In the genomic region with DNA sequence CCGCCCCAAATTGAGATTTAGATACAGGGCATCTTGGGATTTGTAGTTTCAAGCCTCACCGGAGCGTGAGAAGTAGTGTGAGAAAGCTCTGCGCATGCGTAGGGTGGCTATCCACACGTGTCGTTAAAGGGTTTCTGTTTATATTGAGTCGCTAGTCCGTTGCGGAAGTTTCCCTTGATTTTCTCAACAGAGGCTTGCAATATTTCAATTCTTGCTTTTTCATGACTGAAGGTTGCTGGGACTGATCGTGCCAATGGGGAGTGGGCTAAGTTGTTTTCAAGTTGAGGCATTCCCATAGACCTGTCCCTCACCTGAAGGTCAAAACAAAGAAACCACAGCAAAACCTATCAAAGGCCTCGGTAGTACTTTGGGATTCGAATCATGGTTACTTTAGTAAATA, we compare ENCODE assay signal across 8 mouse cellular contexts. TPM values are rescaled to one million over a fixed set of nuclear protein-coding genes. Genes with fewer than 3 reads are reported as not detected.
DNase-seq lines count a peak whose midpoint lies in the region; ATAC-seq and TF ChIP-seq lines count a peak whose summit lies in the region.

No protein-coding gene starts in this region.

- TF ChIP-seq EP300 in heart, postnatal 0 days (IDR thresholded peaks at IDR 0.05; ENCODE audit: low read depth), result no peak
- no peak for TF ChIP-seq EP300 in stomach, postnatal 0 days (optimal IDR thresholded peaks at IDR 0.05)

- peak overlapping the region; percentile 80 for H3K4me2 ChIP-seq in embryonic facial prominence, embryonic 13.5 days
- peak overlapping the region; percentile 97 for H3K4me2 ChIP-seq in heart, postnatal 0 days (ENCODE audit: low read depth, low read length)
- H3K4me2 ChIP-seq in neural tube, embryonic 12.5 days (replicated peaks), result peak overlapping the region; percentile 84
- H3K4me2 ChIP-seq in stomach, postnatal 0 days (replicated peaks; ENCODE audit: low read depth), result peak overlapping the region; percentile 79

- H3K27me3 ChIP-seq in embryonic facial prominence, embryonic 13.5 days, result no peaks in the 10 kb centered on the region
- H3K27me3 ChIP-seq in heart, postnatal 0 days (ENCODE audit: control insufficient read depth, insufficient read depth, low read length), result no peaks in the 10 kb centered on the region
- H3K27me3 ChIP-seq in neural tube, embryonic 12.5 days (replicated peaks), result no peaks in the 10 kb centered on the region
- H3K27me3 ChIP-seq in stomach, postnatal 0 days (ENCODE audit: control insufficient read depth, insufficient read depth, low read length), result no peaks in the 10 kb centered on the region

- H3K4me1 ChIP-seq in embryonic facial prominence, embryonic 13.5 days, result peaks cover 30% of the 10 kb centered on the region
- H3K4me1 ChIP-seq in heart, postnatal 0 days (ENCODE audit: control insufficient read depth, insufficient read depth), result peaks cover 14% of the 10 kb centered on the region
- peaks cover 30% of the 10 kb centered on the region for H3K4me1 ChIP-seq in neural tube, embryonic 12.5 days
- H3K4me1 ChIP-seq in stomach, postnatal 0 days (replicated peaks; ENCODE audit: control insufficient read depth, insufficient read depth), result no peaks in the 10 kb centered on the region

- ATAC-seq in embryonic facial prominence, embryonic 13.5 days (ENCODE audit: insufficient number of reproducible peaks, insufficient read depth, low FRiP score, low TSS enrichment, low read depth), result no peak
- ATAC-seq in heart, postnatal 0 days (ENCODE audit: insufficient read depth, low read depth), result no peak
- ATAC-seq in neural tube, embryonic 12.5 days (ENCODE audit: low FRiP score, low read depth), result no peak
- ATAC-seq in stomach, postnatal 0 days (ENCODE audit: low FRiP score, low TSS enrichment), result no peak

- peak overlapping the region; percentile 81 for H3K4me3 ChIP-seq in embryonic facial prominence, embryonic 13.5 days
- H3K4me3 ChIP-seq in heart, postnatal 0 days (ENCODE audit: low read depth, low read length), result peak overlapping the region; percentile 76
- H3K4me3 ChIP-seq in neural tube, embryonic 12.5 days, result peak overlapping the region; percentile 89; the same call in 1 of the 2 replicates
- peak overlapping the region; percentile 79 for H3K4me3 ChIP-seq in stomach, postnatal 0 days (ENCODE audit: low read depth, low read length)

- WGBS in embryonic facial prominence, embryonic 13.5 days, result 5% methylated on average over 12 of the region's 13 CpGs
- WGBS in heart, postnatal 0 days, result 4% methylated on average over 13 of the region's 13 CpGs
- WGBS in neural tube, embryonic 12.5 days, result 5% methylated on average over 13 of the region's 13 CpGs
- 2% methylated on average over 12 of the region's 13 CpGs for WGBS in stomach, postnatal 0 days

- peaks cover 40% of the 10 kb centered on the region for H3K36me3 ChIP-seq in embryonic facial prominence, embryonic 13.5 days
- H3K36me3 ChIP-seq in heart, postnatal 0 days (replicated peaks; ENCODE audit: control insufficient read depth, insufficient read depth, low read length), result peaks cover 28% of the 10 kb centered on the region
- peaks cover 39% of the 10 kb centered on the region for H3K36me3 ChIP-seq in neural tube, embryonic 12.5 days
- peaks cover 21% of the 10 kb centered on the region for H3K36me3 ChIP-seq in stomach, postnatal 0 days (ENCODE audit: control insufficient read depth, insufficient read depth, low read length)

- H3K9me3 ChIP-seq in embryonic facial prominence, embryonic 13.5 days, result no peaks in the 10 kb centered on the region
- H3K9me3 ChIP-seq in heart, postnatal 0 days (replicated peaks; ENCODE audit: control insufficient read depth, low read length), result no peaks in the 10 kb centered on the region
- no peaks in the 10 kb centered on the region for H3K9me3 ChIP-seq in neural tube, embryonic 12.5 days
- no peaks in the 10 kb centered on the region for H3K9me3 ChIP-seq in stomach, postnatal 0 days (ENCODE audit: control insufficient read depth, low read length)

- TF ChIP-seq CTCF in heart, postnatal 0 days (IDR thresholded peaks at IDR 0.05; ENCODE audit: low read depth), result no peak
- TF ChIP-seq CTCF in stomach, postnatal 0 days (IDR thresholded peaks at IDR 0.05; ENCODE audit: low read depth), result no peak

- 0 out of 2 replicates have a peak overlapping the region, but pooled peaks have one; percentile 100 for H3K27ac ChIP-seq in embryonic facial prominence, embryonic 13.5 days
- H3K27ac ChIP-seq in heart, postnatal 0 days (ENCODE audit: low read depth), result no peak overlapping the region
- H3K27ac ChIP-seq in neural tube, embryonic 12.5 days, result no peak overlapping the region
- peak overlapping the region; percentile 90 for H3K27ac ChIP-seq in stomach, postnatal 0 days (replicated peaks)

- H3K9ac ChIP-seq in embryonic facial prominence, embryonic 13.5 days, result peak overlapping the region; percentile 95
- peak overlapping the region; percentile 94; the same call in 1 of the 2 replicates for H3K9ac ChIP-seq in heart, postnatal 0 days (replicated peaks; ENCODE audit: low read depth, low read length)
- no peak overlapping the region for H3K9ac ChIP-seq in neural tube, embryonic 12.5 days
- H3K9ac ChIP-seq in stomach, postnatal 0 days (ENCODE audit: low read length), result no peak overlapping the region; the same call in 1 of the 2 replicates

- DNase-seq in B cell, adult 2 months, result peak; percentile 82 to 83
- peak; percentile 75 for DNase-seq in adrenal gland, postnatal 25 days
- DNase-seq in heart, postnatal 0 days (ENCODE audit: low spot score), result peak; percentile 87
- DNase-seq in kidney, postnatal 36 days, result peak; percentile 86 to 88
- DNase-seq in lung, adult 18-20 months, result peak; percentile 79 to 83
- DNase-seq in stomach, postnatal 0 days (ENCODE audit: low spot score), result peak; percentile 85

RNA-seq across cellular contexts. Expression of a gene that starts 2.0 kb away (rescaled TPM):
- total RNA-seq in adrenal gland, postnatal 25 days (2021), result 71.1 and 78.3 TPM in 2 replicates
- polyA plus RNA-seq in embryonic facial prominence, embryonic 13.5 days (2015; fragmentation: Nextera tagmentation; extraction: Ambion mirVana), result 30.1 and 43.4 TPM in 2 replicates
- total RNA-seq in heart, postnatal 0 days (2014; rRNA removed; ENCODE audit: low replicate concordance), result 27.4 and 34.8 TPM in 2 replicates
- polyA plus RNA-seq in heart, postnatal 0 days (2015; fragmentation: Nextera tagmentation; extraction: Ambion mirVana), result 11.5 and 13.0 TPM in 2 replicates
- 39.2 and 40.4 TPM in 2 replicates for polyA plus RNA-seq in neural tube, embryonic 12.5 days (2016; fragmentation: Nextera tagmentation; extraction: Ambion mirVana)
- 12.5 and 15.4 TPM in 2 replicates for polyA plus RNA-seq in stomach, postnatal 0 days (2015; fragmentation: Nextera tagmentation; extraction: Ambion mirVana)

RNA-seq across cellular contexts. Expression of a gene that starts 8.1 kb away (rescaled TPM):
- 152 and 164 TPM in 2 replicates for total RNA-seq in adrenal gland, postnatal 25 days (2021)
- 133 and 146 TPM in 2 replicates for polyA plus RNA-seq in embryonic facial prominence, embryonic 13.5 days (2015; fragmentation: Nextera tagmentation; extraction: Ambion mirVana)
- total RNA-seq in heart, postnatal 0 days (2014; rRNA removed; ENCODE audit: low replicate concordance), result 98.5 and 196 TPM in 2 replicates
- 62.4 and 66.5 TPM in 2 replicates for polyA plus RNA-seq in heart, postnatal 0 days (2015; fragmentation: Nextera tagmentation; extraction: Ambion mirVana)
- 180 and 189 TPM in 2 replicates for polyA plus RNA-seq in neural tube, embryonic 12.5 days (2016; fragmentation: Nextera tagmentation; extraction: Ambion mirVana)
- 94.4 and 95.1 TPM in 2 replicates for polyA plus RNA-seq in stomach, postnatal 0 days (2015; fragmentation: Nextera tagmentation; extraction: Ambion mirVana)

RNA-seq across cellular contexts. Expression of a gene that starts 9.7 kb away (rescaled TPM):
- 95.0 and 105 TPM in 2 replicates for total RNA-seq in adrenal gland, postnatal 25 days (2021)
- polyA plus RNA-seq in embryonic facial prominence, embryonic 13.5 days (2015; fragmentation: Nextera tagmentation; extraction: Ambion mirVana), result 126 and 139 TPM in 2 replicates
- 134 and 152 TPM in 2 replicates for total RNA-seq in heart, postnatal 0 days (2014; rRNA removed; ENCODE audit: low replicate concordance)
- 106 and 110 TPM in 2 replicates for polyA plus RNA-seq in heart, postnatal 0 days (2015; fragmentation: Nextera tagmentation; extraction: Ambion mirVana)
- polyA plus RNA-seq in neural tube, embryonic 12.5 days (2016; fragmentation: Nextera tagmentation; extraction: Ambion mirVana), result 144 and 150 TPM in 2 replicates
- 68.0 and 71.8 TPM in 2 replicates for polyA plus RNA-seq in stomach, postnatal 0 days (2015; fragmentation: Nextera tagmentation; extraction: Ambion mirVana)

RNA-seq across cellular contexts. Expression of a gene that starts 20.4 kb away (rescaled TPM):
- not detected in 2 replicates for total RNA-seq in adrenal gland, postnatal 25 days (2021)
- 0.14 TPM in 1 of 2 replicates, not detected in the other for polyA plus RNA-seq in embryonic facial prominence, embryonic 13.5 days (2015; fragmentation: Nextera tagmentation; extraction: Ambion mirVana)
- not detected in 2 replicates for total RNA-seq in heart, postnatal 0 days (2014; rRNA removed; ENCODE audit: low replicate concordance)
- polyA plus RNA-seq in heart, postnatal 0 days (2015; fragmentation: Nextera tagmentation; extraction: Ambion mirVana), result not detected in 2 replicates
- polyA plus RNA-seq in neural tube, embryonic 12.5 days (2016; fragmentation: Nextera tagmentation; extraction: Ambion mirVana), result not detected in 2 replicates
- 0.06 and 0.16 TPM in 2 replicates for polyA plus RNA-seq in stomach, postnatal 0 days (2015; fragmentation: Nextera tagmentation; extraction: Ambion mirVana)

RNA-seq across cellular contexts. Expression of a gene that starts 25.1 kb away (rescaled TPM):
- total RNA-seq in adrenal gland, postnatal 25 days (2021), result 17.7 and 21.7 TPM in 2 replicates
- 36.7 and 38.2 TPM in 2 replicates for polyA plus RNA-seq in embryonic facial prominence, embryonic 13.5 days (2015; fragmentation: Nextera tagmentation; extraction: Ambion mirVana)
- total RNA-seq in heart, postnatal 0 days (2014; rRNA removed; ENCODE audit: low replicate concordance), result 29.1 and 32.6 TPM in 2 replicates
- 16.2 and 16.5 TPM in 2 replicates for polyA plus RNA-seq in heart, postnatal 0 days (2015; fragmentation: Nextera tagmentation; extraction: Ambion mirVana)
- polyA plus RNA-seq in neural tube, embryonic 12.5 days (2016; fragmentation: Nextera tagmentation; extraction: Ambion mirVana), result 38.1 and 40.5 TPM in 2 replicates
- polyA plus RNA-seq in stomach, postnatal 0 days (2015; fragmentation: Nextera tagmentation; extraction: Ambion mirVana), result 25.7 and 28.4 TPM in 2 replicates

Comparison
In these comparisons a context has a peak if more than half of its experiments do, and no peak if none do; other contexts are left out.
1. H3K27ac ChIP-seq: peak in embryonic facial prominence, embryonic 13.5 days (single experiment) and stomach, postnatal 0 days (single experiment); none in heart, postnatal 0 days (single experiment) and neural tube, embryonic 12.5 days (single experiment).
2. H3K9ac ChIP-seq: peak in embryonic facial prominence, embryonic 13.5 days (single experiment) and heart, postnatal 0 days (single experiment); none in neural tube, embryonic 12.5 days (single experiment) and stomach, postnatal 0 days (single experiment).
3. Peak in every context shown above with its lines, with median percentiles within 50 percentile points of each other: DNase-seq, H3K4me2 ChIP-seq and H3K4me3 ChIP-seq.